ENCODE assay signal across 21 mouse cellular contexts in genomic region chr14:17983839-17984238, GRCm38 (mm10).
"Had no signal": no experiment of that assay in that cellular context is flagged by ENCODE, and none has a peak within 500 bp of the region (broad histone marks: within the 10 kb centered on the region; RNA-seq: fewer than 3 reads in every experiment).

No protein-coding gene starts in this region.

- H3K4me3 ChIP-seq: layer of hippocampus, adult 2 months; limb, embryonic 12.5 days; limb, embryonic 15.5 days; liver, embryonic 12.5 days; liver, embryonic 15.5 days; myocyte; neural tube, embryonic 13.5 days; stomach, embryonic 15.5 days had no signal

- ATAC-seq: intestine, postnatal 0 days; liver, embryonic 12.5 days had no signal

- H3K9me3 ChIP-seq: limb, embryonic 12.5 days; limb, embryonic 15.5 days; liver, embryonic 12.5 days; liver, embryonic 15.5 days; neural tube, embryonic 13.5 days; stomach, embryonic 15.5 days had no signal

- H3K4me1 ChIP-seq: limb, embryonic 12.5 days; limb, embryonic 15.5 days; liver, embryonic 12.5 days; liver, embryonic 15.5 days; neural tube, embryonic 13.5 days; stomach, embryonic 15.5 days had no signal

- DNase-seq: kidney, adult 2 months; kidney, postnatal 25 days; layer of hippocampus, adult 9-11 months; lung, adult 2 months; lung, postnatal 14 days; lung, postnatal 4 days; midbrain, embryonic 14.5 days; right cerebral cortex, adult 18-20 months; right cerebral cortex, postnatal 14 days; spleen, adult 18-20 months; thymus, postnatal 36 days had no signal

- H3K9ac ChIP-seq: limb, embryonic 12.5 days; limb, embryonic 15.5 days; liver, embryonic 12.5 days; liver, embryonic 15.5 days; neural tube, embryonic 13.5 days; stomach, embryonic 15.5 days had no signal

- H3K27me3 ChIP-seq: limb, embryonic 12.5 days; limb, embryonic 15.5 days; liver, embryonic 12.5 days; liver, embryonic 15.5 days; neural tube, embryonic 13.5 days; stomach, embryonic 15.5 days had no signal

- H3K36me3 ChIP-seq: limb, embryonic 12.5 days; limb, embryonic 15.5 days; liver, embryonic 12.5 days; liver, embryonic 15.5 days; neural tube, embryonic 13.5 days; stomach, embryonic 15.5 days had no signal

- H3K27ac ChIP-seq: kidney, postnatal 0 days; layer of hippocampus, adult 2 months; limb, embryonic 12.5 days; limb, embryonic 15.5 days; liver, embryonic 12.5 days; liver, embryonic 15.5 days; neural tube, embryonic 13.5 days; stomach, embryonic 15.5 days had no signal

- H3K4me2 ChIP-seq: limb, embryonic 12.5 days; limb, embryonic 15.5 days; liver, embryonic 12.5 days; liver, embryonic 15.5 days; neural tube, embryonic 13.5 days; stomach, embryonic 15.5 days had no signal
